Mouse (Mus musculus): ENCODE results near the gene Adgrd1. TPM values are rescaled to one million over a fixed set of nuclear protein-coding genes. Genes with fewer than 3 reads are reported as not detected.

Gene Adgrd1
- total RNA-seq, 1 experiment from 2014 or later, result 0.96 TPM

GRCm38 (mm10) chr5:129092345-129093065 is 4.0 kb upstream of the Adgrd1 start:
- ATAC-seq (replicated peaks; ENCODE audit: low read depth, poor library complexity, severe bottlenecking), result peak; percentile 66

GRCm38 (mm10) chr5:129093158-129093557 is 3.4 kb upstream of the Adgrd1 start:
- ATAC-seq (replicated peaks; ENCODE audit: low read depth, poor library complexity, severe bottlenecking), result no peak

- no peak for ATAC-seq (replicated peaks; ENCODE audit: low read depth, poor library complexity, severe bottlenecking)
Measured at GRCm38 (mm10) chr5:129094236-129094635, 2.3 kb upstream of the Adgrd1 start.

GRCm38 (mm10) chr5:129104043-129104442 is 7.5 kb downstream of the Adgrd1 start:
- no peak for ATAC-seq (replicated peaks; ENCODE audit: low read depth, poor library complexity, severe bottlenecking)

- ATAC-seq (replicated peaks; ENCODE audit: low read depth, poor library complexity, severe bottlenecking), result no peak
Measured at GRCm38 (mm10) chr5:129111729-129112128, 15.2 kb downstream of the Adgrd1 start.

- ATAC-seq (replicated peaks; ENCODE audit: low read depth, poor library complexity, severe bottlenecking), result no peak
Measured at GRCm38 (mm10) chr5:129113741-129114476, 17.4 kb downstream of the Adgrd1 start.

- no peak for ATAC-seq (replicated peaks; ENCODE audit: low read depth, poor library complexity, severe bottlenecking)
Measured at GRCm38 (mm10) chr5:129116299-129116698, 19.7 kb downstream of the Adgrd1 start.

GRCm38 (mm10) chr5:129117593-129118113 is 21.1 kb downstream of the Adgrd1 start:
- no peak for ATAC-seq (replicated peaks; ENCODE audit: low read depth, poor library complexity, severe bottlenecking)

- no peak for ATAC-seq (replicated peaks; ENCODE audit: low read depth, poor library complexity, severe bottlenecking)
Measured at GRCm38 (mm10) chr5:129118523-129118922, 22.0 kb downstream of the Adgrd1 start.

- no peak for ATAC-seq (replicated peaks; ENCODE audit: low read depth, poor library complexity, severe bottlenecking)
Measured at GRCm38 (mm10) chr5:129119146-129119545, 22.6 kb downstream of the Adgrd1 start.

- no peak for ATAC-seq (replicated peaks; ENCODE audit: low read depth, poor library complexity, severe bottlenecking)
Measured at GRCm38 (mm10) chr5:129121654-129122285, 25.2 kb downstream of the Adgrd1 start.

- ATAC-seq (replicated peaks; ENCODE audit: low read depth, poor library complexity, severe bottlenecking), result no peak
Measured at GRCm38 (mm10) chr5:129122491-129122890, 25.9 kb downstream of the Adgrd1 start.

GRCm38 (mm10) chr5:129124070-129124828 is 27.7 kb downstream of the Adgrd1 start:
- ATAC-seq (replicated peaks; ENCODE audit: low read depth, poor library complexity, severe bottlenecking), result peak; percentile 32

GRCm38 (mm10) chr5:129128310-129128709 is 31.8 kb downstream of the Adgrd1 start:
- ATAC-seq (replicated peaks; ENCODE audit: low read depth, poor library complexity, severe bottlenecking), result 0 out of 2 replicates have a peak, but pooled peaks have one; percentile 45

- no peak for ATAC-seq (replicated peaks; ENCODE audit: low read depth, poor library complexity, severe bottlenecking)
Measured at GRCm38 (mm10) chr5:129130301-129130700, 33.8 kb downstream of the Adgrd1 start.

GRCm38 (mm10) chr5:129137405-129137804 is 40.9 kb downstream of the Adgrd1 start:
- ATAC-seq (replicated peaks; ENCODE audit: low read depth, poor library complexity, severe bottlenecking), result no peak

GRCm38 (mm10) chr5:129138576-129138975 is 42.0 kb downstream of the Adgrd1 start:
- ATAC-seq (replicated peaks; ENCODE audit: low read depth, poor library complexity, severe bottlenecking), result no peak

GRCm38 (mm10) chr5:129142801-129143200 is 46.3 kb downstream of the Adgrd1 start:
- no peak for ATAC-seq (replicated peaks; ENCODE audit: low read depth, poor library complexity, severe bottlenecking)

GRCm38 (mm10) chr5:129145307-129145935 is 48.9 kb downstream of the Adgrd1 start:
- ATAC-seq (replicated peaks; ENCODE audit: low read depth, poor library complexity, severe bottlenecking), result 0 out of 2 replicates have a peak, but pooled peaks have one; percentile 21
